Mouse (Mus musculus): Measurements from ENCODE around the gene Slc6a12. TPM values are rescaled to one million over a fixed set of nuclear protein-coding genes. Genes with fewer than 3 reads are reported as not detected.

Gene Slc6a12
- polyA plus RNA-seq, 1 experiment from 2014 or later, result not detected

Small RNAs within 50 kb of the gene (microRNA-seq; reads per million reads assigned to microRNA genes)
- gene Gm24855, result not detected

Other genes with a start within 250 kb of the Slc6a12 start
- 15.9 and 18.0 TPM in 2 replicates for gene Mical3, start 212.1 kb upstream of the Slc6a12 start, polyA plus RNA-seq (2015; fragmentation: Nextera tagmentation; extraction: Ambion mirVana)
- 15.6 and 17.6 TPM in 2 replicates for gene Pex26, start 159.4 kb upstream of the Slc6a12 start, polyA plus RNA-seq (2015; fragmentation: Nextera tagmentation; extraction: Ambion mirVana)
- gene Tuba8, start 132.4 kb upstream of the Slc6a12 start, polyA plus RNA-seq (2015; fragmentation: Nextera tagmentation; extraction: Ambion mirVana), result 16.9 and 19.9 TPM in 2 replicates
- gene Usp18, start 97.2 kb upstream of the Slc6a12 start, polyA plus RNA-seq (2015; fragmentation: Nextera tagmentation; extraction: Ambion mirVana), result 7.3 and 7.9 TPM in 2 replicates
- gene Slc6a13, start 42.8 kb upstream of the Slc6a12 start, polyA plus RNA-seq (2015; fragmentation: Nextera tagmentation; extraction: Ambion mirVana), result 0.84 and 1.4 TPM in 2 replicates
- not detected in 2 replicates for gene Iqsec3, start 130.6 kb downstream of the Slc6a12 start, polyA plus RNA-seq (2015; fragmentation: Nextera tagmentation; extraction: Ambion mirVana)

All from lung, embryonic 16.5 days (tissue).